Mouse (Mus musculus): Measurements from ENCODE around the gene Gm49325. TPM values are rescaled to one million over a fixed set of nuclear protein-coding genes. Genes with fewer than 3 reads are reported as not detected.

Gene Gm49325
- 8.8 TPM for polyA plus RNA-seq (2012; fragmentation: generic; extraction: Trizol)

GRCm38 (mm10) chr10:77605908-77606826, at the start of gene Gm49325, which contains the start of gene Sumo3:
Gene Gm49325, plus strand, starts transcription at chr10:77606197.
Gene Sumo3, plus strand, starts transcription at chr10:77606097.
- Histone ChIP-seq H3K4me3 (peak within 1 kb of the TSS; percentile 66), H3K27me3 (ENCODE audit: control insufficient read depth, insufficient read depth, insufficient read length) (no peaks in the 10 kb centered on the region), H3ac (ENCODE audit: control insufficient read depth, insufficient read length) (peak within 1 kb of the TSS; percentile 90), H3K36me3 (ENCODE audit: control insufficient read depth, insufficient read depth) (no peaks in the 10 kb centered on the region), H3K4me2 (ENCODE audit: low read depth) (peak within 1 kb of the TSS; percentile 99), H3K79me2 (ENCODE audit: control insufficient read depth, insufficient read depth) (peaks cover 28% of the 10 kb centered on the region)
- TF ChIP-seq POLR2A (IDR thresholded peaks at IDR 0.05; ENCODE audit: insufficient read length, low read depth) (peak; percentile 80), TCF12 (IDR thresholded peaks at IDR 0.05; ENCODE audit: insufficient read depth, poor library complexity, severe bottlenecking) (no peak), TCF3 (IDR thresholded peaks at IDR 0.05; ENCODE audit: insufficient read length, low read depth) (no peak), E2F4 (IDR thresholded peaks at IDR 0.05; ENCODE audit: insufficient read depth) (no peak), MAX (IDR thresholded peaks at IDR 0.05; ENCODE audit: low read depth) (peak; percentile 57), MYOG (IDR thresholded peaks at IDR 0.05; ENCODE audit: control insufficient read depth in 1 of 3, insufficient read depth in 1 of 3, insufficient read length in 2 of 3, low read depth in 2 of 3) (peak in 2 of 3 experiments; percentile 9 to 56), SRF (IDR thresholded peaks at IDR 0.05; ENCODE audit: control insufficient read depth, insufficient read length, low read depth) (no peak), USF1 (IDR thresholded peaks at IDR 0.05; ENCODE audit: low read depth) (peak; percentile 73), REST (IDR thresholded peaks at IDR 0.05; ENCODE audit: insufficient read depth, insufficient read length) (no peak), CEBPB (IDR thresholded peaks at IDR 0.05; ENCODE audit: insufficient read depth, poor library complexity, severe bottlenecking) (no peak), MYOD1 (IDR thresholded peaks at IDR 0.05; ENCODE audit: control insufficient read depth in 1 of 3, insufficient read length in 2 of 3, low read depth in 2 of 3) (peak in 1 of 3 experiments; percentile 15), POLR2AphosphoS2 (IDR thresholded peaks at IDR 0.05; ENCODE audit: insufficient read length, low read depth) (peak; percentile 87)

- H3K27me3 ChIP-seq (ENCODE audit: control insufficient read depth, insufficient read depth, insufficient read length) = no peaks in the 10 kb centered on the region
- no peaks in the 10 kb centered on the region for H3K36me3 ChIP-seq (ENCODE audit: control insufficient read depth, insufficient read depth)
- no peak overlapping the region for H3ac ChIP-seq (ENCODE audit: control insufficient read depth, insufficient read length)
- no peak for TF ChIP-seq MYOG (IDR thresholded peaks at IDR 0.05; ENCODE audit: control insufficient read depth in 1 of 3, insufficient read depth in 1 of 3, insufficient read length in 2 of 3, low read depth in 2 of 3)
- no peak for TF ChIP-seq REST (IDR thresholded peaks at IDR 0.05; ENCODE audit: insufficient read depth, insufficient read length)
- no peak for TF ChIP-seq POLR2AphosphoS2 (IDR thresholded peaks at IDR 0.05; ENCODE audit: insufficient read length, low read depth)
- TF ChIP-seq MYOD1 (IDR thresholded peaks at IDR 0.05; ENCODE audit: control insufficient read depth in 1 of 3, insufficient read length in 2 of 3, low read depth in 2 of 3) = no peak
- TF ChIP-seq POLR2A (IDR thresholded peaks at IDR 0.05; ENCODE audit: insufficient read length, low read depth) = no peak
- no peak for TF ChIP-seq E2F4 (IDR thresholded peaks at IDR 0.05; ENCODE audit: insufficient read depth)
- TF ChIP-seq CEBPB (IDR thresholded peaks at IDR 0.05; ENCODE audit: insufficient read depth, poor library complexity, severe bottlenecking) = no peak
- TF ChIP-seq USF1 (IDR thresholded peaks at IDR 0.05; ENCODE audit: low read depth) = no peak
- TF ChIP-seq SRF (IDR thresholded peaks at IDR 0.05; ENCODE audit: control insufficient read depth, insufficient read length, low read depth) = no peak
- no peak for TF ChIP-seq TCF12 (IDR thresholded peaks at IDR 0.05; ENCODE audit: insufficient read depth, poor library complexity, severe bottlenecking)
- TF ChIP-seq TCF3 (IDR thresholded peaks at IDR 0.05; ENCODE audit: insufficient read length, low read depth) = no peak
- no peak for TF ChIP-seq MAX (IDR thresholded peaks at IDR 0.05; ENCODE audit: low read depth)
- no peak overlapping the region for H3K4me3 ChIP-seq
- H3K4me2 ChIP-seq (ENCODE audit: low read depth) = no peak overlapping the region
- no peaks in the 10 kb centered on the region for H3K79me2 ChIP-seq (ENCODE audit: control insufficient read depth, insufficient read depth)
Measured at GRCm38 (mm10) chr10:77556631-77557030, 49.4 kb upstream of the Gm49325 start.

- Histone ChIP-seq H3K36me3 (ENCODE audit: control insufficient read depth, insufficient read depth) (no peaks in the 10 kb centered on the region), H3K4me2 (ENCODE audit: low read depth) (no peak overlapping the region), H3K4me3 (no peak overlapping the region), H3K27me3 (ENCODE audit: control insufficient read depth, insufficient read depth, insufficient read length) (no peaks in the 10 kb centered on the region), H3K79me2 (ENCODE audit: control insufficient read depth, insufficient read depth) (no peaks in the 10 kb centered on the region), H3ac (ENCODE audit: control insufficient read depth, insufficient read length) (no peak overlapping the region)
- TF ChIP-seq TCF3 (IDR thresholded peaks at IDR 0.05; ENCODE audit: insufficient read length, low read depth) (no peak), CEBPB (IDR thresholded peaks at IDR 0.05; ENCODE audit: insufficient read depth, poor library complexity, severe bottlenecking) (no peak), MYOG (IDR thresholded peaks at IDR 0.05; ENCODE audit: control insufficient read depth in 1 of 3, insufficient read depth in 1 of 3, insufficient read length in 2 of 3, low read depth in 2 of 3) (no peak), POLR2A (IDR thresholded peaks at IDR 0.05; ENCODE audit: insufficient read length, low read depth) (no peak), REST (IDR thresholded peaks at IDR 0.05; ENCODE audit: insufficient read depth, insufficient read length) (no peak), MAX (IDR thresholded peaks at IDR 0.05; ENCODE audit: low read depth) (no peak), MYOD1 (IDR thresholded peaks at IDR 0.05; ENCODE audit: control insufficient read depth in 1 of 3, insufficient read length in 2 of 3, low read depth in 2 of 3) (no peak)
Measured at GRCm38 (mm10) chr10:77557641-77558040, 48.4 kb upstream of the Gm49325 start.

- TF ChIP-seq MYOG (IDR thresholded peaks at IDR 0.05; ENCODE audit: control insufficient read depth in 1 of 3, insufficient read depth in 1 of 3, insufficient read length in 2 of 3, low read depth in 2 of 3) (peak in 2 of 3 experiments; percentile 31 to 63), E2F4 (IDR thresholded peaks at IDR 0.05; ENCODE audit: insufficient read depth) (no peak), TCF3 (IDR thresholded peaks at IDR 0.05; ENCODE audit: insufficient read length, low read depth) (no peak), USF1 (IDR thresholded peaks at IDR 0.05; ENCODE audit: low read depth) (no peak), TCF12 (IDR thresholded peaks at IDR 0.05; ENCODE audit: insufficient read depth, poor library complexity, severe bottlenecking) (no peak), MYOD1 (IDR thresholded peaks at IDR 0.05; ENCODE audit: control insufficient read depth in 1 of 3, insufficient read length in 2 of 3, low read depth in 2 of 3) (peak in 1 of 3 experiments; percentile 67), REST (IDR thresholded peaks at IDR 0.05; ENCODE audit: insufficient read depth, insufficient read length) (no peak), POLR2AphosphoS2 (IDR thresholded peaks at IDR 0.05; ENCODE audit: insufficient read length, low read depth) (no peak), CEBPB (IDR thresholded peaks at IDR 0.05; ENCODE audit: insufficient read depth, poor library complexity, severe bottlenecking) (no peak)
- no peaks in the 10 kb centered on the region for H3K27me3 ChIP-seq (ENCODE audit: control insufficient read depth, insufficient read depth, insufficient read length)
- H3K4me2 ChIP-seq (ENCODE audit: low read depth) = no peak overlapping the region
- no peaks in the 10 kb centered on the region for H3K79me2 ChIP-seq (ENCODE audit: control insufficient read depth, insufficient read depth)
- H3K4me3 ChIP-seq = no peak overlapping the region
- no peaks in the 10 kb centered on the region for H3K36me3 ChIP-seq (ENCODE audit: control insufficient read depth, insufficient read depth)
- H3ac ChIP-seq (ENCODE audit: control insufficient read depth, insufficient read length) = no peak overlapping the region
Measured at GRCm38 (mm10) chr10:77560090-77560489, 45.9 kb upstream of the Gm49325 start.
